Mouse (Mus musculus): ENCODE results near the gene Arhgef17. TPM values are rescaled to one million over a fixed set of nuclear protein-coding genes. Genes with fewer than 3 reads are reported as not detected.

The Arhgef17 gene
- total RNA-seq (2021) (10 to 100 TPM; 76.4 to 81.7 TPM), polyA plus RNA-seq (2012; rRNA removed) (99.6 and 118 TPM in 2 replicates)
- long read RNA-seq, full-length matches to known transcripts: 11 of 32 reads
- long read RNA-seq, partial matches to known transcripts: 19 of 32 reads
- long read RNA-seq, other reads (novel, unspliced or antisense): 2 of 32 reads

- DNase-seq: no peak
Observed at GRCm38 (mm10) chr7:100931926-100932480, at the start of gene Arhgef17. Arhgef17 (minus strand) TSS chr7:100932107.

- DNase-seq: peak; percentile 78
Observed at GRCm38 (mm10) chr7:100979175-100979574, 47.3 kb upstream of the Arhgef17 start.

- no peak for DNase-seq
Observed at GRCm38 (mm10) chr7:100978171-100978570, 46.3 kb upstream of the Arhgef17 start.

DNA sequence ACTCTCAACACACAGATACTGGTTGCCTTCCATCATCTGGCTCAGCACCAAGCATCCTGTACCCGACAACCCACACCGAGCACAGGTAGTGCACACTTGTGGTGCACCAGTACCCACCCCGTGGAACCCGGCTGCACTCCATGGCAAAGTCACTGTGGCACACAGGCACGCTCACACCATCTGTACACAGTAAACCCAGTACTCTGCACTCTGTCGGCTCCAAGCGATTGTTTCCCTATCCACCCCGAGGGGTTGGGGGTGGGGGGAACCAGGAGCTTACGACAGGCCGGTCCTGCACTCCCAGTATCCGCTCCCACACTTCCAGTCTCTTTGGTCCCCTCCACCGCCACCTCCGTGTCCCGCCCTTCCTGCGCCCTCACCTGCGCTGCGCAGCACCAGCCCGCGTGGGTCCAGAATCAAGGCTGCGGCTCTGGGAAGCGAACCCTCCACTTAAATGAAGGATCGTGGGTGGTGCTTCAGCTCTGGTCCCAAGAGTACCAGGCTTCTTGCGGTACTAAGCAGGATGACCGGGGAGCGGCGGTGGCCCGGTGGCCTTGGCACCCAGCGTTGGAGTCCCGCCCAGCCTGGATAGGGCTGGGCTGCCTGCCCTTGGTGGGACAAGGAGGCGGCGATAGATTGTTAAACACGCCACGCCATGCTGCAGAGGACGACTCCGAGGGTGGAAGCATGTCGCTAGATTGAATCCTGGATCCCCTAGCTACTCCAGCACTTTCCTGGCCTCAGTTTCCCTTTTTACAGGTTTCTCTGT lies 42.4 kb upstream of the Arhgef17 start, which contains the start of gene P2ry6:
Gene P2ry6 (minus strand): TSS at position 515 of the 769 bp plus-strand sequence.
- DNase-seq: peak; percentile 89

- DNase-seq: no peak
Observed at GRCm38 (mm10) chr7:100972875-100973274, 41.0 kb upstream of the Arhgef17 start.

GRCm38 (mm10) chr7:100968874-100969659 lies 37.2 kb upstream of the Arhgef17 start:
- DNase-seq: no peak

DNA sequence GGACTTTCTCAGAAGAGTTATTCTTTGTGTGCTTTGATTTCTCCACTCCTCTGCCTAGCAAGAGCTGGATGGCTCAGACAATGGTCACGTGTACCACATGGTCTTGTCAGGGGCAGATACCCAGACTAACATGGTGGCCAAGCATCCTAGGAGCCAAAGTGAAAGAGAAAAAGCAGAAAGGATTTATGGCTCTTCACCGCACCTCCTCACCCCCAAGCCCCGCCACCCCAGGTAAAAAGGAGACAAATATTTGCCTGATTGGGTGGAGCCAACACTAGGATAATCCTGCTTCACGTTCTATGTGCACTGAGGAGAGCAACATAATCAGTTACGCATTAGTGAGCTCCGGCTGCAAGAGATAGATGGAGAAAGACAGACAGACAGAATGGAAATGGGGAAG lies 36.5 kb upstream of the Arhgef17 start:
- DNase-seq: no peak

- DNase-seq: no peak
Observed at GRCm38 (mm10) chr7:100967850-100968249, 35.9 kb upstream of the Arhgef17 start.

- DNase-seq: no peak
Observed at GRCm38 (mm10) chr7:100966014-100966413, 34.1 kb upstream of the Arhgef17 start.

DNA sequence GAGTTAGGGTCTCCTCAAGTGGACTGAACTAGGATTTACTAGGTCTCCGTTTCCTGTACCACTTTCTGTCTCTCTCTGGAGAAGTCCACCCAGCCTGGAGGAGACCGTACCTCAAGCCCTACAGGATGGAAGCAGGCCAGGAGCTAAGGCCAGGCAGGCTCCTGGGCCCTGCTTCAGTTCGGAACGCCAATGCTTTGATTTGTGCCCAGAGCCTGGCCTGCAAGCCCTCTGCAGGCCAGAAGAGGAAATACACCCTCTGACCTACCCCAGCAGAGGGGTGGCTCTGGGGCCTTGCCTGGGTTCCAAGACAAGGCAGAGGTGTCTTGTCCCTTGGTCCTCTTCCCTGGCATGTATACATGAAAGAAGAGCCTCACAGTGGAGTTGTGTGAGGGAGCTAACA lies 33.2 kb upstream of the Arhgef17 start:
- peak; percentile 39 for DNase-seq

DNA sequence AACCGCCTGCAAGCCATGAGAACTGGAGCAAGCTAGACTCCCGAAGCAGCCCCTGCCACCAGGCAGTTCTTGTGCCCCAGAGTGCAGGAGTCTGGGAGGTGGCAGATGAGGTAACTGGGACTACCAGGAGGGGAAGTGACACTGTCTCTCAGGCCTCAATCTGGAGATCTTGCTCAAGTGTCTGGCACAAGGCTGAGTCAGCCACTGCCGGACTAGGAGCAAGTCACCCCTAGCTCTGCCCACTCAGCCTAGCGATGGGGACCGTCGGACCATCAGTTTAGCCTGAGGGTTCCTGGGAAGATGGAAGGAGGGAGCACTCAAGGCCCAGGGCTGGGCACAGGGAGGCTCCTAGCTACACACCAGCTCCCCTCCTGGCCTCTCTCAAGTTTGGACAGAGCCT lies 32.3 kb upstream of the Arhgef17 start:
- no peak for DNase-seq

DNA sequence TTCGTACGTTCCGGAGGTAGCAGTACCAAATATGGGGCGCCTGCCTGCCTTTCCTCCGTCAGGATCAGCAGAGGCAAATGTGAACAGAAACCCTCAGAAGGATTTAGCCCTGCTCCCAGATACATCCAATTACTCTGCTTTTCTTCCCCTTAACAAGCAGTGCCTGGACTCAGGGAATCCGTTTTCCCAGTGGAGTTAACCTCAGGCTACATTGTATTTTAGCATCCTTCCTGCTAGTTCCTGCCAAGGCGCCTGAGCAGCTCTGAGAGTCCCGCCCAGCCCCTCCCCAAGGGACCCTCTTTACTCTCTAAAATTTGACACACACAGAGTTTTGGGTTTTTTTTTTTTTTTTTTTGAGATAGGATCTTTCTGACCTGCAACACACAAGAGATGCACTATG lies 31.5 kb upstream of the Arhgef17 start:
- no peak for DNase-seq

- DNase-seq: no peak
Observed at GRCm38 (mm10) chr7:100961146-100961545, 29.2 kb upstream of the Arhgef17 start.

- no peak for DNase-seq
Observed at GRCm38 (mm10) chr7:100960462-100960861, 28.6 kb upstream of the Arhgef17 start.

DNA sequence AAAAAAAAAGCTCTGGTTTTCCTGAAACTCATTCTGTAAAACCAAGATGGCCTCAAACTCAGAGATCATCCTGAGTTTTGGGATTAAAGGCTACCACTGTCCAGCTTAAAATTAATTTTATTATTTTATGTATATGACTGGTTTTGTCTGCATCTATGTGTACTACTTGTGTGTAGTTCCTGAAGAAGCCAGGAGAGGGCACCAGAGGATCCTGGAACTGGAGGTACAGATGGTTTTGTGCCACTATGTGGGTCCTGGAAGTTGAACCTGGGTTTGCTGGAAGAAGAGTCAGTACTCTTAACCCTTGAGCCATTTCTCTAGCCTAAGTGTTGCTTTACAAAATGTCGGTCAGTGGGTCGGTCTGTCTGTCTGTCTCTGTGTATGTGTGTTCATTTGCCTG lies 26.5 kb upstream of the Arhgef17 start:
- DNase-seq: no peak

- no peak for DNase-seq
Observed at GRCm38 (mm10) chr7:100952686-100953085, 20.8 kb upstream of the Arhgef17 start.

- no peak for DNase-seq
Observed at GRCm38 (mm10) chr7:100951903-100952302, 20.0 kb upstream of the Arhgef17 start.

- peak; percentile 44 for DNase-seq
Observed at GRCm38 (mm10) chr7:100950481-100951010, 18.6 kb upstream of the Arhgef17 start.

DNA sequence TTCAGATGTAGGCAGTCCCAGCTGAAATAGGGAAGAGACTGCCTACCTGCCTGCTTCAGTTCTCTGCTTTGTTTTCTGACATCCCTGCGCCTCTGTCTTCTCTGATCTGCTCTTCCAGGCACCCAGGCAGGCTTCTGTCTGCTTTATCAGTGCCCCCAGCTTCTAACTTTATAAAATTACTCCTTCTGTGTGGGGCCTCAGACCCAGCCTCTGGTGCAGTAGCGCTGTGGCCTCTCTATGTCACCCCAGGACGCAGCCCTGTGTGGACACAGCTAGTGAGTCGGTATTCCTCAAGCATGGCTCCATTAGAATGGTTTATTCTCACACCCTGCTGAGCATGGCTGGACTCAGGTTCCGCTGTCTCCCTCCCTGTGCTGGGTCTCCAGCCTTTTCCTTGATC lies 18.1 kb upstream of the Arhgef17 start:
- no peak for DNase-seq

DNA sequence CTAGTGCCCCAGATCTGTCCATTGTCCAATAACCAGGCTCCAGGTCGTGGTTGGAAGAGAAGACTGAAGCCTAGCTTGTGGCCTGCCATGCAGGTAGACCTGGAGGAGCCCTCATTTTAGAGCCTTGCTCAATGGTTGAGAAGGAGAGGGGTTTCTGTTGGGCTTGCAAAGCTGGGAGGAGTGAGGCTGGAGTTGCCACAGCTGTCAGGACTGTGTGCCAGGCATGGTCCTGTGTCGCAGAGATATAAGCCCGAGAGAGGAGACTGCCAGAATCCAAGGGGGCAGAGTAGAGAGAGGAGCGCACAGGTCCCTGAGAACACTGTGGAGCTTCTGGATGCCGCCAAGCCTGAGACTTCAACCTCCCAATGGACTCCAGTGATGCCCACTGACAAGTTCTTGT lies 12.8 kb upstream of the Arhgef17 start:
- DNase-seq: no peak

- DNase-seq: no peak
Observed at GRCm38 (mm10) chr7:100944306-100944705, 12.4 kb upstream of the Arhgef17 start.
